Mouse (Mus musculus) G1E (cell line): ENCODE results near the gene Ube2g1.

Experiments
- GATA1 ChIP-seq: IDR thresholded peaks from 2 replicates; pipeline ENCODE4 v1.6.1; 2012; ENCODE audit warnings: borderline replicate concordance, low read length, inconsistent platforms, mixed read lengths
- POLR2AphosphoS5 ChIP-seq: IDR thresholded peaks from 2 replicates; pipeline ENCODE4 v1.6.1; 2012; ENCODE audit warnings: low read depth, low read length, inconsistent platforms; ENCODE audit not compliant: insufficient replicate concordance
- TAL1 ChIP-seq: conservative IDR thresholded peaks from 2 replicates; pipeline ENCODE4 v1.6.1; 2012; ENCODE audit warnings: low read depth, low read length, inconsistent platforms, mixed read lengths

DNA sequence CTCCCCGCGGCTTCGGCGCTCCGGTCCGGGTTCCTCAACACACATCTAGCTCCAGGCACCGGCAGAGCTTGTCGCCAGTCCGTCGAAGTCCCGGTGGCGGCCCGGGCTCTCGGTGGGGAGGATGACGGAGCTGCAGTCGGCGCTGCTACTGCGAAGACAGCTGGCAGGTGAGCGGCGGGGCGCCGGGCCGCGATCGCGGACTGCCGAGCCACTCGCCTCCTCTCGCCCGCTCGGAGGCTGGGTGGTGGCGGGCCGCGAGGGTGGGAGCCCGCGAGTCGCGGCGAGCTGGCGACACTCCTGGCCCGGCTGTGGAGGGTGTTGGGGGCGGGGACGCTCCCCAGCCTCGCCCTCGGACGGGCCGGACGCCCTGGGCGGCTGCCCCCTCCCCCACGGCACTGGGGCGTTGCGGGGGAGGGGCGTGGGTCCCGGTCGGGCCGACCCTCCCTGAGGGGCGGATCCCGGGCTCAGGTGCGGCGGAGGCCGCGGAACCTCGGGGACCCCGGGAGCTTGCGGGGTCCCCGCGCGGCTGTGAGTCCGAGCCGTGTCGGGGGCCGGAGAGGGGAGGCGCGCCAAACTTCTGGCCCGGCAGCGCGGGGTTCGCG lies 487 bp downstream of the Ube2g1 start:
- no peak for TF ChIP-seq TAL1
- no peak for TF ChIP-seq POLR2AphosphoS5
- TF ChIP-seq GATA1: no peak
